Mouse (Mus musculus) testis, adult 2 months (tissue): Measurements from ENCODE around the gene Polg2. TPM values are rescaled to one million over a fixed set of nuclear protein-coding genes. Genes with fewer than 3 reads are reported as not detected.
"Not testable (repeated sequence)": the region's sequence is repeated elsewhere in the genome, so short reads cannot be mapped to it uniquely, and the experiment has no call there.

ENCODE experiments used
- H3K27ac ChIP-seq: fragments of 200-500 bp; 2 replicates; pipeline ENCODE4 v1.5.1; 2012; ENCODE audit warnings: low read depth, low read length; ENCODE audit not compliant: control insufficient read depth, insufficient read depth
- H3K27me3 ChIP-seq: fragments of 200-500 bp; 2 replicates; pipeline ENCODE4 v1.6.1; 2012; ENCODE audit warnings: mild to moderate bottlenecking, low read length, moderate library complexity; ENCODE audit not compliant: control insufficient read depth, insufficient read depth
- H3K36me3 ChIP-seq: fragments of 200-500 bp; 2 replicates; pipeline ENCODE4 v1.6.1; 2012; ENCODE audit warnings: mild to moderate bottlenecking, low read length; ENCODE audit not compliant: control insufficient read depth, insufficient read depth
- H3K4me1 ChIP-seq: fragments of 200-500 bp; 2 replicates; pipeline ENCODE4 v1.6.1; 2012; ENCODE audit warnings: low read length; ENCODE audit not compliant: control insufficient read depth, insufficient read depth
- H3K4me3 ChIP-seq: fragments of 200-500 bp; 2 replicates; pipeline ENCODE4 v1.5.1; 2012; ENCODE audit warnings: low read depth, mild to moderate bottlenecking, low read length, moderate library complexity, mixed read lengths; ENCODE audit not compliant: control insufficient read depth
- CTCF ChIP-seq: fragments of 200-500 bp; IDR thresholded peaks from 2 replicates; pipeline ENCODE4 v1.5.1; 2012; ENCODE audit warnings: low read depth, mild to moderate bottlenecking, inconsistent platforms, low read length, moderate library complexity; ENCODE audit not compliant: control insufficient read depth, insufficient read depth, insufficient replicate concordance
- POLR2A ChIP-seq: fragments of 200-500 bp; IDR thresholded peaks from 2 replicates; pipeline ENCODE4 v1.6.1; 2012; ENCODE audit warnings: low read depth, mild to moderate bottlenecking, inconsistent platforms, low read length, moderate library complexity; ENCODE audit not compliant: control insufficient read depth
- polyA plus RNA-seq: library from polyadenylated mRNA; depleted of rRNA; stranded (reverse); fragments of >200 nt; gene quantifications from 2 replicates; pipeline ENCODE4 v1.2.3, GENCODE M21; 2012

Gene Polg2
- polyA plus RNA-seq, 1 experiment = 2.8 TPM

DNA sequence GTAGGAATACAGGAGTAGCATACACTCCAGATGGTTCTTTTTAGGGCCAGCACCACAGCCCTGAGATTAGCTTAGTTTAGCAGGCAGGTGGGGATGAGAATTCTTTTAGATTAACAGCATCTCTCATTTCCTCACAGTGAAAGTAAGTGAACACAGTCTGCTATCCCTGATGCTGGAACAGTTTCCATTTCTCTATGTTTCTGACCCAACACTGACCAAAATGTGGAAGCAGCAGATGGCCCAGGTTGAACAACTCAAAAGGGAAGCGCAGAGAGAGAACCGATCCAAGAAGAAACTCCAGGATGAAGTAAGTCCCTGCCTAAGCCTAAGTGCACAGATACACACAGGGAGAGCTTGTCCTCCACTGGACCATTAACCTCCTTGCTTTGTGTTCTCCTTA is 36.0 kb upstream of the Polg2 start:
- TF ChIP-seq POLR2A = no peak
- H3K4me3 ChIP-seq = no peak overlapping the region
- no peak overlapping the region for H3K27ac ChIP-seq
- H3K4me1 ChIP-seq = no peaks in the 10 kb centered on the region
- H3K36me3 ChIP-seq = peaks cover 8% of the 10 kb centered on the region
- no peaks in the 10 kb centered on the region for H3K27me3 ChIP-seq

DNA sequence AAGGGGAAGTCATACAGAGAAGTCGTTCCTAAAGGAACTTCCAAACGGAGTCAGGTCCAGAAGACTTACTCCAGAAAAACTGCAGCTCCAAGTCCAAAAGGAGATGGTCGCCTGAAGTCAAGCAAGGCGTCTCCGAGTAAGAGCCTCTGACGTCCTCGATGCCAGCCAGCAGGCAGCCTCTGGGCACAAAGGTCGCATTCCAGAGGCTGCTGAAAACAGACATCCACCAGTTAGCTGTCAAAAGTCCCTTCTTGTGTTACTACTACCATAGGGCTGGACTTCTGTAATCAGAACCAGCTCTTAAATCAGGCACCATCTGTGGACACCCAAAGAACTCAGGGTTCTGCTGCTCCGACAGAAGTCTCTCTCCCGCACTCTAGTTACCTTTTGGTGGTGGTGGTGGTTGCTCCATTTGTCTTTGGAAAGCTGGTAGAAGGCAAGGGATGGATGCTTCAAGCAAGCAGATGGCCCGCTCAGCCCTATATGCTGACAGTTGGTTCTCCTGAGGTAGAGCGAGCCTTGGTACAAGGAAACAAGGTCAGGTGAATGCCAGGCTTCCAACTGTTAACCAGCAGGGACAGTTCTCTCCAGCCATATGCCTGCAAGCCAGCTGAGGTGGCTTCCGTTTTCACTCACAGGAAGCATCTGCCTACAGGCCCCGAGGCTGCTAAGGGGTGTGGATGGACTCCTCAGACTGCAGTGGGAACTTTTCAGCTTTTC is 35.4 kb upstream of the Polg2 start:
- H3K27me3 ChIP-seq = no peaks in the 10 kb centered on the region
- no peaks in the 10 kb centered on the region for H3K4me1 ChIP-seq
- H3K27ac ChIP-seq = no peak overlapping the region
- TF ChIP-seq POLR2A (no peak), CTCF (no peak)
- peaks cover 8% of the 10 kb centered on the region for H3K36me3 ChIP-seq
- H3K4me3 ChIP-seq = no peak overlapping the region

DNA sequence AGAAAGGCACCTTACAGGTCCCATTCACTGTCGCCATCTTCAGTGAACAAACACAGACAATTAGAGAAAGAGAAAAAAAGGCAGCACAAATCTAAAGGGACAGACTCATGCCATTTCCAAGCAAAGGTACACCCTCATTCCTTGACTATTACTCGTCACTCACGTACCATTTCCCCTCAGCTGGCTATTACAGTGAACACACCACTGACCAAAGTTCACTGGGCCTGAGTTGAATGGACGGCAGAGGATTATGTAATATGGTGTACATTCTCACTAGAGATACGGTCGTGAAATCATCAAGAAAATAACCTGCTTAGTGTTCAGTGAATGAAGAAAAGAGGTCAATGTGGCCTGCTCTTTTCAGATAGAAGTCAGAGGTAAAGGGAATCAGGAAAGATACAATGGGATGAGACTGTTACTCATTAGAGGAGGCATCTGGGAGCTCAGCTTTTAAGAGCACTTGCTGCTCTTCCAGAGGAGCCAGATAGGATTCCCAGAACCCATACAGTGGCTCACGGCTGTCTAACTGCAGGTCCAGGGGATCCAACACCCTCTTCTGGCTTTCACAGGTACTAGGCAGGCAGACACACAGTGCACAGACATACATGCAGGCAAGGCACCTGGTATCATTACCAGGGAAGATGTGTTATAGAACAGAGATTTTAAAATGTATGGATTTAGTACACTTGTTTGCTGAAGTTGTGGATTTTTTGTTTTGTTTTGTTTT is 33.2 kb upstream of the Polg2 start:
- no peak for TF ChIP-seq POLR2A
- no peak for TF ChIP-seq CTCF
- peaks cover 4% of the 10 kb centered on the region for H3K36me3 ChIP-seq
- H3K4me3 ChIP-seq = no peak overlapping the region
- H3K4me1 ChIP-seq = no peaks in the 10 kb centered on the region
- H3K27me3 ChIP-seq = no peaks in the 10 kb centered on the region
- no peak overlapping the region for H3K27ac ChIP-seq

DNA sequence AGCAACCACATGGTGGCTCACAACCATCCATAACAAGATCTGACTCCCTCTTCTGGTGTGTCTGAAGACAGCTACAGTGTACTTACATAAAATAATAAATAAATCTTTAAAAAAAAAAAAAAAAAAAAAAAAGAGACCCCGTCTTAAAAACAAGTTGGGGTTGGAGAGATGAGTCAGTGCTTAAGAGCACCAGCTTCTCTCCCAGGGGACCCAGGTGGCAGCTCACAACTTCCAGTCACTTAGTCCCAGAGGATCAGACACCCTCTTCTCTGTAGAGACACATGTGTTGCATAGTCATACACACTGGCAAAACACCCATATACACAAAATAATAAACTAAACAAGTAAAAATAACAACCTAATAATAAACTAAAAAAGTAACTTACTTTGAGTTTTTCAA is 28.1 kb upstream of the Polg2 start:
- not testable (repeated sequence) for H3K4me3 ChIP-seq, H3K4me1 ChIP-seq, H3K27ac ChIP-seq, H3K36me3 ChIP-seq, H3K27me3 ChIP-seq

DNA sequence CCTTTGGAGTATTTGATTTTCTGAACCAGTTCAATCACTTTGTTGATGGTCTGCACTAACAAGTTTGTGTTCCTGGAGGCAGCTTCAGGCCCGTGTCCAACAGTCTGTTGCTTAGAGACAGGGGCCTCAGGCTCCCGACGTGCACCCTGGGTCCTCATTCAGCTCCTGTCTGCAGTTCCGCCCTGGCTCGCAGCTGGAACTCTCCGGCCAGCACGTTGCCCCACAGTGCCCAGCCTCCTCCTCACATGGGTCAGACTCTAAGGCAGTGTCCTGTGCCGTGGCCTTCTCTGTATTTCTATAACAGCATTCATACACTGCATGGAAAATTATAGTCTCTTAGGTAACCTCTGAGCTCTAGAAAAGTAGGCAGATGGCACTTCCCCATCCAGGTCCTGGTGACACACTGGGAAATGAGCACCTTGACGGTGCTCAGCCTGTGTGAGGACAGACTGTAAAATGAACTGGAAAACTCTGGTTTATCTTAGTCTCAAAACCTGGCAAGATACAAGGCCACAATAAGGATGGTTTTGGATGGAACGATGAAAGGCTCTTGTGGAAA is 22.8 kb upstream of the Polg2 start:
- TF ChIP-seq POLR2A (0 out of 2 replicates have a peak, but pooled peaks have one; percentile 23), CTCF (no peak)
- Histone ChIP-seq H3K36me3 (peaks cover 6% of the 10 kb centered on the region), H3K4me3 (no peak overlapping the region), H3K27ac (no peak overlapping the region), H3K4me1 (no peaks in the 10 kb centered on the region), H3K27me3 (no peaks in the 10 kb centered on the region)

DNA sequence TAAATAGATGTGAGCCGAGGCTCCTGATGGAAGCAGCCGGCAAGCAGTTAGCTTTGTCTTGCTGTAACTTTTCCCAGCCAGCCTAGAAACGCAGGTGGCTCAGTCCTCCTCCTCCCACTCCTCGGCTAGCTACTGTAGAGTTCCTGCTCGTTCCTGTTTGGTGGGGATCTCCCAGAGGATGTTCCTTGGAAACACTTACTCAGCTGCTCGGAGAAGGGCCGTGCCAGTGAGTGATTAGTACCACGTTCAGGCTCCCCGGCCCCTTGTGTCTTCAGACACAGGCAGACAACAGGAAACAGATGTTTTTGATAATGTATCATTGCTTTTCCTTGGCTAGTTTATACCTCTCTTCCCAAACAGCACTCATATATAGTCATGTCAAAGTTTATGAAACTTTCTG is 16.3 kb upstream of the Polg2 start:
- TF ChIP-seq POLR2A (no peak), CTCF (no peak)
- no peak overlapping the region for H3K4me3 ChIP-seq
- no peaks in the 10 kb centered on the region for H3K4me1 ChIP-seq
- H3K27me3 ChIP-seq = no peaks in the 10 kb centered on the region
- H3K36me3 ChIP-seq = peaks cover 6% of the 10 kb centered on the region
- no peak overlapping the region for H3K27ac ChIP-seq

DNA sequence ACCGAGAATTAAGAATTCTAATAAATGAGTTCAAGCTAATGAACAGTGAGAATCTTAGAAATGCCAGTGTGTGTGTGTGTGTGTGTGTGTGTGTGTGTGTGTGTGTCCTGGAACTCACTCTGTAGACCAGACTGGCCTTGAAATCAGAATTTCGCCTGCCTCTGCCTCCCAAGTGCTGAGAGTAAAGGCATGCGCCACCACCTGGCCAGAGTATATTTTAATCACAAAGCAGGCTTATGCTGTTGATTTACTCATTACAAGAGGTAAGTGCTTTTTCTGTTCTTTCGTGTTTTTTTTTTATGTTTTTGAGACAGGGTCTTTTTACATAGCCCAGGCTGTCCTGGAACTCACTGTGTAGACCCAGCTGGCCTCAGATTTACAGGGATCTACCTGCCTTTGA is 14.5 kb upstream of the Polg2 start:
- Histone ChIP-seq H3K36me3 (peaks cover 6% of the 10 kb centered on the region; the same call in 1 of the 2 replicates), H3K4me3 (no peak overlapping the region), H3K27ac (no peak overlapping the region), H3K27me3 (no peaks in the 10 kb centered on the region), H3K4me1 (no peaks in the 10 kb centered on the region)
- TF ChIP-seq CTCF (no peak), POLR2A (no peak)

DNA sequence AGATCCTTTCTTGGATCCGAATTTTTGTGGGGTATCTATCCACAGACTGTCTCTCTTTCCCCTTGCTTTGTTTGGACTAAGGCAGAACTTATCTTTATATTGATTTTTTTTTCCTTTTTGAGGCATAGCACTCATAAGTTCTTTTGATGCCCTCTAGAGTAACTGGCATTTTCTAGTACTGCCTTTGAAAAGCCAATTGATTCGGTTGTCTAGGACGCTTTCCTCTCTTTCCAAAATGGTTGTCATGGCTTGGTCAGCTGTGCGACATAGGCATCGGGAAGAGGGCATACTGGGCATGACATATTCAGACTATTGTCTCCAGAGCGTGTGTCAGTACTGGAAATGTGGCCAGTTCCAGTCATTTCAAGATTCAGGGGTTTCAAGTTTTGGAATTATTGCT is 10.3 kb upstream of the Polg2 start:
- Histone ChIP-seq H3K27ac (peak overlapping the region; percentile 100), H3K27me3 (no peaks in the 10 kb centered on the region), H3K36me3 (peaks cover 22% of the 10 kb centered on the region), H3K4me3 (peak overlapping the region; percentile 98), H3K4me1 (no peaks in the 10 kb centered on the region)
- TF ChIP-seq CTCF (no peak), POLR2A (no peak)
